Comparison of ENCODE assay signal across 21 mouse cellular contexts in the genomic region with DNA sequence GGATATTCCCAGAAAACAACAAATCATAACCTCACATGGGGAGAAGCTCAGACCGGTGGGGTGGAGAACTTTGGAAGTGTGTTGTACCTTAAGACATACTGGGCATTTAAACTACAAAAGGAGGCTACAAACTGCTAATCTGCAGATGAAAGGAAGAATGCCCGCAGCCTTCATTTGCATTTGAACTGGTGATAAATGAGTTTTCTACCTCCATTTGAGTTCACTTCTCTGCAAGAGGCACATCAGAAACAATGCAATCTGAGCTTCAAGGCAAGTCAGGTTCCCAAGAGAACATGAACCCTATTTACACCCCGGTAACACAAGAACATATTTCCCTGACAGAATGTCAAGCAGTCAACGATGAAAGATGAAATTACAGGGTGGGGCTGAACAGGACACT. TPM values are rescaled to one million over a fixed set of nuclear protein-coding genes. Genes with fewer than 3 reads are reported as not detected.
DNase-seq lines count a peak whose midpoint lies in the region; ATAC-seq and TF ChIP-seq lines count a peak whose summit lies in the region.
"Had no signal": no experiment of that assay in that cellular context is flagged by ENCODE, and none has a peak within 500 bp of the region (broad histone marks: within the 10 kb centered on the region; RNA-seq: fewer than 3 reads in every experiment).

No protein-coding gene starts in this region.

- no peak for TF ChIP-seq CTCF in lung, postnatal 0 days (IDR thresholded peaks at IDR 0.05)

- WGBS in forebrain, embryonic 12.5 days: 5% methylated on average over 4 of the region's 4 CpGs
- WGBS in forebrain, embryonic 11.5 days: 2% methylated on average over 4 of the region's 4 CpGs
- WGBS in hindbrain, embryonic 12.5 days: 8% methylated on average over 4 of the region's 4 CpGs
- 4% methylated on average over 4 of the region's 4 CpGs for WGBS in midbrain, embryonic 16.5 days
- 23% methylated on average over 4 of the region's 4 CpGs for WGBS in lung, postnatal 0 days

- no peaks in the 10 kb centered on the region for H3K36me3 ChIP-seq in forebrain, embryonic 12.5 days (replicated peaks)
- H3K36me3 ChIP-seq in forebrain, embryonic 11.5 days (ENCODE audit: control insufficient read depth, insufficient read depth, low read length): no peaks in the 10 kb centered on the region
- no peaks in the 10 kb centered on the region for H3K36me3 ChIP-seq in hindbrain, embryonic 12.5 days
- no peaks in the 10 kb centered on the region for H3K36me3 ChIP-seq in midbrain, embryonic 16.5 days (ENCODE audit: control insufficient read depth, insufficient read depth, low read length)
- no peaks in the 10 kb centered on the region for H3K36me3 ChIP-seq in lung, postnatal 0 days (ENCODE audit: insufficient read depth, low read length)
- H3K36me3 ChIP-seq: embryonic facial prominence, embryonic 12.5 days had no signal

- no peak for TF ChIP-seq EP300 in lung, postnatal 0 days (IDR thresholded peaks at IDR 0.05)

- no peaks in the 10 kb centered on the region for H3K27me3 ChIP-seq in forebrain, embryonic 12.5 days
- H3K27me3 ChIP-seq in forebrain, embryonic 11.5 days (ENCODE audit: control insufficient read depth, insufficient read depth, low read length): no peaks in the 10 kb centered on the region
- H3K27me3 ChIP-seq in hindbrain, embryonic 12.5 days: no peaks in the 10 kb centered on the region; the same call in 1 of the 2 replicates
- H3K27me3 ChIP-seq in midbrain, embryonic 16.5 days (ENCODE audit: control insufficient read depth, insufficient read depth, low read depth, low read length): no peaks in the 10 kb centered on the region
- no peaks in the 10 kb centered on the region for H3K27me3 ChIP-seq in lung, postnatal 0 days (replicated peaks; ENCODE audit: insufficient read depth, low read length)
- H3K27me3 ChIP-seq: embryonic facial prominence, embryonic 12.5 days had no signal

- H3K9me3 ChIP-seq in forebrain, embryonic 12.5 days: no peaks in the 10 kb centered on the region
- H3K9me3 ChIP-seq in forebrain, embryonic 11.5 days (ENCODE audit: control insufficient read depth, low read length): no peaks in the 10 kb centered on the region
- no peaks in the 10 kb centered on the region for H3K9me3 ChIP-seq in hindbrain, embryonic 12.5 days (replicated peaks)
- no peaks in the 10 kb centered on the region for H3K9me3 ChIP-seq in midbrain, embryonic 16.5 days (replicated peaks; ENCODE audit: control insufficient read depth, low read length, poor library complexity, severe bottlenecking)
- H3K9me3 ChIP-seq in lung, postnatal 0 days (ENCODE audit: low read length): no peaks in the 10 kb centered on the region
- H3K9me3 ChIP-seq: embryonic facial prominence, embryonic 12.5 days had no signal

- H3K4me1 ChIP-seq in forebrain, embryonic 12.5 days: peaks cover 46% of the 10 kb centered on the region
- peaks cover 20% of the 10 kb centered on the region; the same call in 1 of the 2 replicates for H3K4me1 ChIP-seq in forebrain, embryonic 11.5 days (replicated peaks; ENCODE audit: control insufficient read depth, insufficient read depth, low read length)
- peaks cover 36% of the 10 kb centered on the region for H3K4me1 ChIP-seq in hindbrain, embryonic 12.5 days
- H3K4me1 ChIP-seq in midbrain, embryonic 16.5 days (ENCODE audit: control insufficient read depth, insufficient read depth, low read length): peaks cover 2% of the 10 kb centered on the region
- no peaks in the 10 kb centered on the region for H3K4me1 ChIP-seq in lung, postnatal 0 days (ENCODE audit: insufficient read depth, low read depth, low read length)

- DNase-seq in forebrain, embryonic 11.5 days (ENCODE audit: low spot score): no peak
- peak; percentile 92 for DNase-seq in ZHBTc4 (ENCODE audit: low read depth, low spot score)
- DNase-seq in heart, adult 8-10 months (ENCODE audit: low spot score): no peak
- DNase-seq in ovary, postnatal 36 days (ENCODE audit: low spot score): no peak
- no peak for DNase-seq in lung, postnatal 0 days (ENCODE audit: low spot score)
- DNase-seq: cerebellum, adult 9-11 months; kidney, adult 8-10 months; spleen, adult 18-20 months; thymus, postnatal 4 days had no signal

- H3K4me3 ChIP-seq in forebrain, embryonic 12.5 days (replicated peaks): no peak overlapping the region
- no peak overlapping the region for H3K4me3 ChIP-seq in forebrain, embryonic 11.5 days (ENCODE audit: low read depth, low read length)
- H3K4me3 ChIP-seq in hindbrain, embryonic 12.5 days: no peak overlapping the region
- no peak overlapping the region for H3K4me3 ChIP-seq in midbrain, embryonic 16.5 days (ENCODE audit: low read depth, low read length)
- no peak overlapping the region for H3K4me3 ChIP-seq in lung, postnatal 0 days (ENCODE audit: low read depth, low read length)
- H3K4me3 ChIP-seq: embryonic facial prominence, embryonic 12.5 days had no signal

- no peak overlapping the region for H3K4me2 ChIP-seq in forebrain, embryonic 12.5 days
- no peak overlapping the region for H3K4me2 ChIP-seq in forebrain, embryonic 11.5 days (ENCODE audit: low read depth, low read length, severe bottlenecking)
- no peak overlapping the region for H3K4me2 ChIP-seq in hindbrain, embryonic 12.5 days (replicated peaks)
- no peak overlapping the region for H3K4me2 ChIP-seq in midbrain, embryonic 16.5 days (ENCODE audit: low read length)
- H3K4me2 ChIP-seq in lung, postnatal 0 days (replicated peaks; ENCODE audit: low read depth, low read length): no peak overlapping the region
- H3K4me2 ChIP-seq: embryonic facial prominence, embryonic 12.5 days had no signal

- H3K9ac ChIP-seq in forebrain, embryonic 12.5 days: no peak overlapping the region
- H3K9ac ChIP-seq in forebrain, embryonic 11.5 days (ENCODE audit: low read length): no peak overlapping the region
- H3K9ac ChIP-seq in hindbrain, embryonic 12.5 days: no peak overlapping the region
- H3K9ac ChIP-seq in midbrain, embryonic 16.5 days (ENCODE audit: low read depth, low read length): no peak overlapping the region
- no peak overlapping the region for H3K9ac ChIP-seq in lung, postnatal 0 days (replicated peaks; ENCODE audit: low read depth)
- H3K9ac ChIP-seq: embryonic facial prominence, embryonic 12.5 days; liver, embryonic 14.5 days had no signal

- ATAC-seq in forebrain, embryonic 12.5 days (ENCODE audit: low FRiP score): no peak
- ATAC-seq in forebrain, embryonic 11.5 days (replicated peaks; ENCODE audit: low FRiP score): no peak
- 0 out of 2 replicates have a peak, but pooled peaks have one; percentile 19 for ATAC-seq in hindbrain, embryonic 12.5 days (ENCODE audit: low FRiP score)
- no peak for ATAC-seq in midbrain, embryonic 16.5 days
- ATAC-seq in lung, postnatal 0 days: no peak

- peak overlapping the region; percentile 42; the same call in 1 of the 2 replicates for H3K27ac ChIP-seq in forebrain, embryonic 12.5 days
- no peak overlapping the region; the same call in 1 of the 2 replicates for H3K27ac ChIP-seq in forebrain, embryonic 11.5 days (ENCODE audit: low read depth, low read length)
- H3K27ac ChIP-seq in hindbrain, embryonic 12.5 days: peak overlapping the region; percentile 44
- H3K27ac ChIP-seq in midbrain, embryonic 16.5 days (ENCODE audit: low read length): peak overlapping the region; percentile 29; the same call in 1 of the 2 replicates
- H3K27ac ChIP-seq in lung, postnatal 0 days (ENCODE audit: low read length): no peak overlapping the region
- H3K27ac ChIP-seq: embryonic facial prominence, embryonic 12.5 days; liver, embryonic 14.5 days had no signal

RNA-seq across cellular contexts. Expression of a gene that starts 53.2 kb away (rescaled TPM):
- not detected in 2 replicates for polyA plus RNA-seq in forebrain, embryonic 12.5 days (2016; fragmentation: Nextera tagmentation; extraction: Ambion mirVana)
- polyA plus RNA-seq in forebrain, embryonic 11.5 days (2014; fragmentation: Nextera tagmentation; extraction: Ambion mirVana): not detected in 2 replicates
- not detected in 2 replicates for polyA plus RNA-seq in hindbrain, embryonic 12.5 days (2016; fragmentation: Nextera tagmentation; extraction: Ambion mirVana)
- not detected in 2 replicates for polyA plus RNA-seq in midbrain, embryonic 16.5 days (2015; fragmentation: Nextera tagmentation; extraction: Ambion mirVana)
- total RNA-seq in heart, adult 8-10 months (2022): not detected
- not detected in 2 replicates for polyA plus RNA-seq in lung, postnatal 0 days (2015; fragmentation: Nextera tagmentation; extraction: Ambion mirVana)
- total RNA-seq: adrenal gland, adult 8-10 months; left cerebral cortex, postnatal 4 days; megakaryocyte-erythroid progenitor cell, adult 5-6 weeks; neutrophil, adult 5-6 weeks had no signal
- polyA plus RNA-seq: embryonic facial prominence, embryonic 12.5 days; heart, embryonic 14.5 days; large intestine, adult 2 months; liver, embryonic 14.5 days; stomach, embryonic 16.5 days had no signal

Comparison
In these comparisons a context has a peak if more than half of its experiments do, and no peak if none do; other contexts are left out.
1. H3K27ac ChIP-seq: peak in forebrain, embryonic 12.5 days (single experiment), hindbrain, embryonic 12.5 days (single experiment) and midbrain, embryonic 16.5 days (single experiment); none in forebrain, embryonic 11.5 days (single experiment) and lung, postnatal 0 days (single experiment).